ENCODE assay signal across 12 mouse cellular contexts in the genomic region with DNA sequence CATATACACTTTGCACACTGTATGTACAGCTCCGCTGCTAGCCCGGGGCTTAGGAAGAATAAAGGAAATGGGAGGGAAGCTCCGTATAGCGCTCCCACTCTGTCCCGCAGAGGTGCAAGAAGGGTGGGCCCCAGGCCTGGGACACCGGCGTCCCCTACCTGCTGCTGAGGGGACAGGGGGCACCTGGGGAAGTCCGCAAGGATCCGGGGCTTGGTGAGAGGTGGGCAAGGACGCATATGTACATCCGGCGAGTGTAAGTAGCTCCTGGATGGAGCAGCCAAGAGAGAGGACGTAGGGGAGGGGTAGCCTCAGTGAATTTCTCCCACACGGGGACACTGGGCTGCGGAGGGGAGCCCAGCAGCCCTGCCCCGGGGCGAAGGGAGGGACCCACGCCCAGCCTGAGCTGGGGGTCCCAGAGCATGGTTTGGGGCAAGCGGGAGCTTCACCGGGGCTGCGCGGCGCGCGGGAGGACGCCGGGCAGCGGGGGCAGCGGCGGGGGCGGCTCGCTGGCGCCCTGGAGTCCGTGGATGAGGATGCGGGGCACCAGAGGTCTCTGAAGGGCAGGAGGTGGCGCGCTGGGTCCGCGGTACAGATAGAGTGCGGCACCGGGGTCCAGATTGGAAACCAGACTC. TPM values are rescaled to one million over a fixed set of nuclear protein-coding genes. Genes with fewer than 3 reads are reported as not detected.
A peak's percentile ranks its signal among the peaks of the same experiment; 100 is the strongest.
DNase-seq lines count a peak whose midpoint lies in the region; ATAC-seq and TF ChIP-seq lines count a peak whose summit lies in the region.
"Had no signal": no experiment of that assay in that cellular context is flagged by ENCODE, and none has a peak within 500 bp of the region (broad histone marks: within the 10 kb centered on the region; RNA-seq: fewer than 3 reads in every experiment).

No protein-coding gene starts in this region.

- no peak; the same call in 1 of the 2 replicates for ATAC-seq in heart, embryonic 15.5 days (replicated peaks; ENCODE audit: insufficient number of reproducible peaks, insufficient read depth, low FRiP score, low read depth)
- 0 out of 2 replicates have a peak, but pooled peaks have one; percentile 20 for ATAC-seq in common myeloid progenitor, adult 5-6 weeks (replicated peaks; ENCODE audit: low read depth, poor library complexity, severe bottlenecking)
- no peak for ATAC-seq in hindbrain, embryonic 12.5 days (ENCODE audit: low FRiP score)
- ATAC-seq in midbrain, embryonic 13.5 days, result no peak; the same call in 1 of the 2 replicates

- H3K36me3 ChIP-seq in heart, embryonic 15.5 days, result peaks cover 7% of the 10 kb centered on the region; the same call in 1 of the 2 replicates
- 0 out of 2 replicates have a peak, but pooled peaks cover 16% of the 10 kb centered on the region for H3K36me3 ChIP-seq in hindbrain, embryonic 12.5 days
- peaks cover 14% of the 10 kb centered on the region; the same call in 1 of the 2 replicates for H3K36me3 ChIP-seq in midbrain, embryonic 13.5 days

- H3K4me3 ChIP-seq in heart, embryonic 15.5 days, result peak overlapping the region; percentile 37
- peak overlapping the region; percentile 6 for H3K4me3 ChIP-seq in hindbrain, embryonic 12.5 days
- peak overlapping the region; percentile 43 for H3K4me3 ChIP-seq in midbrain, embryonic 13.5 days (replicated peaks)
- no peak overlapping the region for H3K4me3 ChIP-seq in layer of hippocampus, adult 2 months
- H3K4me3 ChIP-seq: left cerebral cortex, adult 2 months; megakaryocyte, embryonic 14.5 days had no signal

- TF ChIP-seq CTCF in layer of hippocampus, adult 2 months (conservative IDR thresholded peaks at IDR 0.05), result no peak

- no peaks in the 10 kb centered on the region for H3K9me3 ChIP-seq in heart, embryonic 15.5 days (replicated peaks)
- no peaks in the 10 kb centered on the region for H3K9me3 ChIP-seq in hindbrain, embryonic 12.5 days (replicated peaks)
- H3K9me3 ChIP-seq in midbrain, embryonic 13.5 days, result no peaks in the 10 kb centered on the region
- H3K9me3 ChIP-seq: megakaryocyte, embryonic 14.5 days had no signal

- H3K4me1 ChIP-seq in heart, embryonic 15.5 days (replicated peaks), result peaks cover 21% of the 10 kb centered on the region
- peaks cover 40% of the 10 kb centered on the region for H3K4me1 ChIP-seq in hindbrain, embryonic 12.5 days
- H3K4me1 ChIP-seq in midbrain, embryonic 13.5 days (replicated peaks), result peaks cover 77% of the 10 kb centered on the region

- peaks cover 88% of the 10 kb centered on the region for H3K27me3 ChIP-seq in heart, embryonic 15.5 days
- H3K27me3 ChIP-seq in hindbrain, embryonic 12.5 days, result peaks cover 100% of the 10 kb centered on the region
- peaks cover 95% of the 10 kb centered on the region for H3K27me3 ChIP-seq in midbrain, embryonic 13.5 days

- WGBS in heart, embryonic 15.5 days, result 1% methylated on average over 41 of the region's 41 CpGs
- WGBS in hindbrain, embryonic 12.5 days, result under 1% methylated on average over 41 of the region's 41 CpGs
- WGBS in midbrain, embryonic 13.5 days, result under 1% methylated on average over 41 of the region's 41 CpGs

- no peak overlapping the region for H3K9ac ChIP-seq in heart, embryonic 15.5 days
- peak overlapping the region; percentile 13; the same call in 1 of the 2 replicates for H3K9ac ChIP-seq in hindbrain, embryonic 12.5 days
- peak overlapping the region; percentile 66 for H3K9ac ChIP-seq in midbrain, embryonic 13.5 days (replicated peaks)

- peak overlapping the region; percentile 66 for H3K4me2 ChIP-seq in heart, embryonic 15.5 days
- peak overlapping the region; percentile 44 for H3K4me2 ChIP-seq in hindbrain, embryonic 12.5 days (replicated peaks)
- H3K4me2 ChIP-seq in midbrain, embryonic 13.5 days (replicated peaks), result peak overlapping the region; percentile 54

- DNase-seq in heart, adult 11 months, result no peak
- DNase-seq in adrenal gland, adult 2 months, result no peak
- DNase-seq in urinary bladder, postnatal 4 days (ENCODE audit: low spot score in 2 of 2), result no peak
- DNase-seq in layer of hippocampus, adult 2 months (ENCODE audit: low spot score in 2 of 2), result no peak

- no peak overlapping the region for H3K27ac ChIP-seq in heart, embryonic 15.5 days
- no peak overlapping the region for H3K27ac ChIP-seq in hindbrain, embryonic 12.5 days
- peak overlapping the region; percentile 86 for H3K27ac ChIP-seq in midbrain, embryonic 13.5 days
- H3K27ac ChIP-seq in layer of hippocampus, adult 2 months, result no peak overlapping the region
- H3K27ac ChIP-seq: left cerebral cortex, adult 2 months had no signal

RNA-seq across cellular contexts. Expression of a gene that starts 7.2 kb away (rescaled TPM):
- polyA plus RNA-seq in heart, embryonic 15.5 days (2015; fragmentation: Nextera tagmentation; extraction: Ambion mirVana), result not detected in 2 replicates
- not detected in 2 replicates for total RNA-seq in common myeloid progenitor, adult 5-6 weeks (2017)
- polyA plus RNA-seq in hindbrain, embryonic 12.5 days (2016; fragmentation: Nextera tagmentation; extraction: Ambion mirVana), result 9.0 and 9.9 TPM in 2 replicates
- polyA plus RNA-seq in midbrain, embryonic 13.5 days (2015; fragmentation: Nextera tagmentation; extraction: Ambion mirVana), result 29.8 and 41.8 TPM in 2 replicates
- total RNA-seq in adrenal gland, adult 2 months (2021), result not detected
- polyA plus RNA-seq in adrenal gland, adult 2 months (2012; rRNA removed), result 0.16 and 0.28 TPM in 2 replicates
- total RNA-seq in layer of hippocampus, adult 2 months (2021), result not detected
- total RNA-seq: adrenal gland, adult 8-10 months; gastrocnemius, postnatal 36 days; left cerebral cortex, adult 2 months had no signal
